Comparison of ENCODE assay signal across 22 mouse cellular contexts in the genomic region with DNA sequence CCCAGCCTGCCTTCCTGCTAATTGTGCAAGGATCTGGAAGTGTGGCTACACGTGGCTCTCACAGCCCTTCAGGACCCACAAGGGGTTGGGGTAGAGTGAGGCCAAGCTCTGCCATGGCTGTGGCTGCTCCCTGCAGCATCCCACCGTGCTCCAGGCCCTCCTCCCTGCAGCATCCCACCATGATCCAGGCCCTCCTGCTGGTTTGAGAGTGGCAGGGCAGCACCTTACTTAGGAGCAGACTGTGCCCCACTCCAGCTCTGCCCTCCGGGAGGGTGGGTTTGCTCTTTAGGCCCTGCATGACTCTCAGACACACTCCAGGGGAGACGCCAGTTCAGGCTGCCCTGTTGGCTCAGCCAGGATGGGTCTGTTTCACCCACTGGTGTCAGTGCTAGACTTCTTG. TPM values are rescaled to one million over a fixed set of nuclear protein-coding genes. Genes with fewer than 3 reads are reported as not detected.
DNase-seq lines count a peak whose midpoint lies in the region; ATAC-seq and TF ChIP-seq lines count a peak whose summit lies in the region.
"Had no signal": no experiment of that assay in that cellular context is flagged by ENCODE, and none has a peak within 500 bp of the region (broad histone marks: within the 10 kb centered on the region; RNA-seq: fewer than 3 reads in every experiment).

No protein-coding gene starts in this region.

- 84% methylated on average over 4 of the region's 4 CpGs for WGBS in hindbrain, embryonic 10.5 days
- WGBS in hindbrain, embryonic 11.5 days, result 84% methylated on average over 4 of the region's 4 CpGs

- peak overlapping the region; percentile 14; the same call in 1 of the 2 replicates for H3K27ac ChIP-seq in hindbrain, embryonic 10.5 days
- no peak overlapping the region for H3K27ac ChIP-seq in hindbrain, embryonic 11.5 days (ENCODE audit: low read depth, low read length)
- H3K27ac ChIP-seq: embryonic facial prominence, embryonic 15.5 days; forebrain, embryonic 12.5 days; gastrocnemius, adult 2 months; hindbrain, embryonic 12.5 days had no signal

- intact Hi-C loops in gastrocnemius, postnatal 14 days (cut with DNase I; ENCODE audit: low total_unique reads), result no loop called here

- TF ChIP-seq CTCF in G1E (IDR thresholded peaks at IDR 0.05; ENCODE audit: low read depth, low read length), result no peak

- no peak overlapping the region for H3K4me2 ChIP-seq in hindbrain, embryonic 11.5 days (replicated peaks; ENCODE audit: low read depth, low read length)
- H3K4me2 ChIP-seq: embryonic facial prominence, embryonic 15.5 days; forebrain, embryonic 12.5 days; hindbrain, embryonic 12.5 days had no signal

- no peak for ATAC-seq in hindbrain, embryonic 11.5 days (ENCODE audit: low FRiP score)
- no peak for ATAC-seq in G1E (ENCODE audit: extremely low read depth, insufficient number of reproducible peaks, low FRiP score, poor library complexity, severe bottlenecking)
- ATAC-seq: hindbrain, embryonic 16.5 days; inflammation-experienced regulatory T-cells, adult 6 months; intestine, postnatal 0 days had no signal

- H3K4me1 ChIP-seq in hindbrain, embryonic 10.5 days (replicated peaks), result peaks cover 5% of the 10 kb centered on the region; the same call in 1 of the 2 replicates
- no peaks in the 10 kb centered on the region for H3K4me1 ChIP-seq in hindbrain, embryonic 11.5 days (replicated peaks; ENCODE audit: control insufficient read depth, insufficient read depth, low read length)
- H3K4me1 ChIP-seq in G1E (ENCODE audit: insufficient read depth, low read depth, low read length), result no peaks in the 10 kb centered on the region
- H3K4me1 ChIP-seq: embryonic facial prominence, embryonic 15.5 days; forebrain, embryonic 12.5 days; hindbrain, embryonic 12.5 days had no signal

- H3K9ac ChIP-seq in hindbrain, embryonic 11.5 days (ENCODE audit: low read depth, low read length), result no peak overlapping the region
- H3K9ac ChIP-seq: embryonic facial prominence, embryonic 15.5 days; forebrain, embryonic 12.5 days; hindbrain, embryonic 12.5 days had no signal

- H3K4me3 ChIP-seq in hindbrain, embryonic 10.5 days, result no peak overlapping the region
- H3K4me3 ChIP-seq in hindbrain, embryonic 11.5 days (ENCODE audit: low read depth, low read length), result no peak overlapping the region
- 0 out of 2 replicates have a peak overlapping the region, but pooled peaks have one; percentile 15 for H3K4me3 ChIP-seq in G1E (ENCODE audit: low read depth, low read length)
- H3K4me3 ChIP-seq: embryonic facial prominence, embryonic 15.5 days; erythroblast, embryonic 14.5 days; forebrain, embryonic 12.5 days; gastrocnemius, adult 2 months; hindbrain, embryonic 12.5 days had no signal

- DNase-seq in gastrocnemius, postnatal 14 days, result peak; percentile 2
- no peak for DNase-seq in gastrocnemius, postnatal 10 days
- DNase-seq in hindbrain, embryonic 10.5 days (ENCODE audit: low spot score), result no peak
- no peak for DNase-seq in hindbrain, embryonic 11.5 days (ENCODE audit: low spot score)
- DNase-seq in testis, postnatal 10 days (ENCODE audit: low spot score), result peak; percentile 37
- no peak for DNase-seq in testis, postnatal 14 days (ENCODE audit: low spot score)
- no peak for DNase-seq in G1E (ENCODE audit: low spot score)
- no peak for DNase-seq in embryo, embryonic 11 days
- DNase-seq: adrenal gland, adult 8-10 months; adrenal gland, postnatal 36 days; cerebellum, adult 2 months; cerebellum, postnatal 10 days; gastrocnemius, adult 2 months; heart, postnatal 10 days had no signal

- peaks cover 3% of the 10 kb centered on the region; the same call in 1 of the 2 replicates for H3K9me3 ChIP-seq in hindbrain, embryonic 10.5 days
- no peaks in the 10 kb centered on the region for H3K9me3 ChIP-seq in hindbrain, embryonic 11.5 days (ENCODE audit: control insufficient read depth, low read length)
- H3K9me3 ChIP-seq in G1E (replicated peaks), result no peaks in the 10 kb centered on the region
- H3K9me3 ChIP-seq: embryonic facial prominence, embryonic 15.5 days; hindbrain, embryonic 12.5 days had no signal

- no peaks in the 10 kb centered on the region for H3K36me3 ChIP-seq in hindbrain, embryonic 10.5 days
- H3K36me3 ChIP-seq in hindbrain, embryonic 11.5 days (ENCODE audit: control insufficient read depth, insufficient read depth, low read length), result no peaks in the 10 kb centered on the region
- no peaks in the 10 kb centered on the region for H3K36me3 ChIP-seq in G1E (replicated peaks)
- H3K36me3 ChIP-seq: embryonic facial prominence, embryonic 15.5 days; forebrain, embryonic 12.5 days; hindbrain, embryonic 12.5 days had no signal

- no peaks in the 10 kb centered on the region for H3K27me3 ChIP-seq in hindbrain, embryonic 10.5 days (ENCODE audit: insufficient read depth, poor library complexity, severe bottlenecking)
- no peaks in the 10 kb centered on the region for H3K27me3 ChIP-seq in hindbrain, embryonic 11.5 days (ENCODE audit: control insufficient read depth, insufficient read depth, low read length)
- H3K27me3 ChIP-seq in G1E (ENCODE audit: insufficient read depth, low read length), result peaks cover 8% of the 10 kb centered on the region; the same call in 1 of the 2 replicates
- H3K27me3 ChIP-seq: embryonic facial prominence, embryonic 15.5 days; forebrain, embryonic 12.5 days; hindbrain, embryonic 12.5 days had no signal

RNA-seq across cellular contexts. Expression of a gene that starts 9.9 kb away (rescaled TPM):
- 1 to 10 TPM; 3.2 to 4.1 TPM for total RNA-seq in gastrocnemius, postnatal 14 days (2021)
- 1 to 10 TPM; 7.3 to 9.1 TPM for total RNA-seq in gastrocnemius, postnatal 10 days (2021)
- 5.2 and 5.7 TPM in 2 replicates for polyA plus RNA-seq in hindbrain, embryonic 10.5 days (2016; fragmentation: Nextera tagmentation; extraction: Ambion mirVana)
- 4.7 and 6.2 TPM in 2 replicates for polyA plus RNA-seq in hindbrain, embryonic 11.5 days (2014; fragmentation: Nextera tagmentation; extraction: Ambion mirVana)
- total RNA-seq in G1E (2014; fragmentation: Nextera tagmentation) (3.4 TPM in 1 of 2 replicates, not detected in the other), G1E (2017) (0.58 and 1.0 TPM in 2 replicates)
- polyA plus RNA-seq in G1E (2012), result 0.54 and 0.89 TPM in 2 replicates

RNA-seq across cellular contexts. Expression of a gene that starts 32.1 kb away (rescaled TPM):
- total RNA-seq in gastrocnemius, postnatal 14 days (2021), result 10 to 100 TPM in 1 of 2 experiments, 1 to 10 TPM in 1; 7.8 to 11.3 TPM
- total RNA-seq in gastrocnemius, postnatal 10 days (2021), result 10 to 100 TPM; 12.2 to 18.6 TPM
- polyA plus RNA-seq in hindbrain, embryonic 10.5 days (2016; fragmentation: Nextera tagmentation; extraction: Ambion mirVana), result 0.16 and 0.37 TPM in 2 replicates
- polyA plus RNA-seq in hindbrain, embryonic 11.5 days (2014; fragmentation: Nextera tagmentation; extraction: Ambion mirVana), result 0.21 and 0.29 TPM in 2 replicates
- total RNA-seq in G1E (2014; fragmentation: Nextera tagmentation) (not detected in 2 replicates), G1E (2017) (0.17 and 0.22 TPM in 2 replicates)
- polyA plus RNA-seq in G1E (2012), result 0.02 TPM in 2 replicates
- total RNA-seq: granulocyte monocyte progenitor cell, adult 5-6 weeks had no signal
- polyA plus RNA-seq: inflammation-experienced regulatory T-cells, adult 6 months had no signal

RNA-seq across cellular contexts. Expression of a gene that starts 38.3 kb away (rescaled TPM):
- under 1 TPM; 0.62 to 0.73 TPM for total RNA-seq in gastrocnemius, postnatal 14 days (2021)
- total RNA-seq in gastrocnemius, postnatal 10 days (2021), result 1 to 10 TPM in 1 of 2 experiments, under 1 TPM in 1; 0.75 to 1.7 TPM
- polyA plus RNA-seq in hindbrain, embryonic 10.5 days (2016; fragmentation: Nextera tagmentation; extraction: Ambion mirVana), result 15.5 and 17.2 TPM in 2 replicates
- polyA plus RNA-seq in hindbrain, embryonic 11.5 days (2014; fragmentation: Nextera tagmentation; extraction: Ambion mirVana), result 15.4 and 15.9 TPM in 2 replicates
- total RNA-seq in G1E (2014; fragmentation: Nextera tagmentation) (0.49 and 0.83 TPM in 2 replicates), G1E (2017) (1.5 and 2.8 TPM in 2 replicates)
- polyA plus RNA-seq in G1E (2012), result 5.3 and 7.5 TPM in 2 replicates
- polyA plus RNA-seq: erythroblast, embryonic 14.5 days had no signal

RNA-seq across cellular contexts. Expression of a gene that starts 50.1 kb away (rescaled TPM):
- total RNA-seq in gastrocnemius, postnatal 14 days (2021), result 10 to 100 TPM; 10.9 to 14.4 TPM
- total RNA-seq in gastrocnemius, postnatal 10 days (2021), result 10 to 100 TPM; 11.2 to 12.6 TPM
- polyA plus RNA-seq in hindbrain, embryonic 10.5 days (2016; fragmentation: Nextera tagmentation; extraction: Ambion mirVana), result 6.7 and 8.7 TPM in 2 replicates
- 8.5 and 8.7 TPM in 2 replicates for polyA plus RNA-seq in hindbrain, embryonic 11.5 days (2014; fragmentation: Nextera tagmentation; extraction: Ambion mirVana)
- total RNA-seq in G1E (2014; fragmentation: Nextera tagmentation) (not detected in 2 replicates), G1E (2017) (0.29 and 0.87 TPM in 2 replicates)
- not detected in 2 replicates for polyA plus RNA-seq in G1E (2012)

RNA-seq across cellular contexts. Expression of a gene that starts 58.8 kb away (rescaled TPM):
- 1 to 10 TPM; 4.3 to 5.8 TPM for total RNA-seq in gastrocnemius, postnatal 14 days (2021)
- 10 to 100 TPM in 1 of 2 experiments, 1 to 10 TPM in 1; 9.4 to 12.0 TPM for total RNA-seq in gastrocnemius, postnatal 10 days (2021)
- 176 and 179 TPM in 2 replicates for polyA plus RNA-seq in hindbrain, embryonic 10.5 days (2016; fragmentation: Nextera tagmentation; extraction: Ambion mirVana)
- 146 and 151 TPM in 2 replicates for polyA plus RNA-seq in hindbrain, embryonic 11.5 days (2014; fragmentation: Nextera tagmentation; extraction: Ambion mirVana)
- total RNA-seq in G1E (2014; fragmentation: Nextera tagmentation) (131 and 140 TPM in 2 replicates), G1E (2017) (120 and 124 TPM in 2 replicates)
- 51.2 and 56.8 TPM in 2 replicates for polyA plus RNA-seq in G1E (2012)

Comparison
In these comparisons a context has a peak if more than half of its experiments do, and no peak if none do; other contexts are left out.
1. DNase-seq: peak in gastrocnemius, postnatal 14 days (single experiment) and testis, postnatal 10 days (single experiment); none in gastrocnemius, postnatal 10 days (single experiment), hindbrain, embryonic 10.5 days (single experiment), hindbrain, embryonic 11.5 days (single experiment), testis, postnatal 14 days (single experiment), G1E (single experiment) and embryo, embryonic 11 days (single experiment).
2. RNA of a gene that starts 32.1 kb away (total RNA-seq): 12.2 to 18.6 TPM in gastrocnemius, postnatal 10 days and 7.8 to 11.3 TPM in gastrocnemius, postnatal 14 days; 0.17 to 0.22 TPM in G1E; every median in the first group is over 4 times any median in the second.